ENCODE assay signal across 12 mouse cellular contexts in the genomic region with DNA sequence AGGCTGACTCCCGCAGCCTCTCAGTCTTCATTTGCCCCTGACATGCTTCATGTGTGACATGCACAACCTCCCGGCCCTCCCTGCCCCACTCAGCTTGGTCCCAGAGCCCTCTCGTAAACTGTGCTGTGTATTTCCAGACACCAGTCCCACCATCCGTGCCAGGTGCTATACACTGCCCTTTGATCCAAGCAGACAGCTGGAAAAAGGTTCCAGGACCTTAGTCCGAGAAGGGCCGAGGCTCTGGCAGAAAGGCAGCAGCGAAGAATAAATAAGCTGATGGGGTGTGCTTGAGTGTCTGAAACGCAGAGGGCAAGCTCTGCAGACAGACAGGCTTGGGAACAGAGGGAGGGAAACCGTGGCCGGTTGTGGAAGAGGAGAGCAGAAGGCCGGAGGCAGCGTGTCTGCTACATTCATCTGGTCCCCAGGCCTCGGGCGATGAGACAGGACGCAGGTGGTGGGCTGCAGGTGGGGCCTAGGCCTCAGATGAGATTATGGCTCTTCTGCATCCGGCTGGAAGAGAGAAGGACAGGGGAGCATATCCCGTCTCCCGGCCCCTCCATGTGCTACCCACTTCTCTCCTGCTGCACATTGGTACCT. TPM values are rescaled to one million over a fixed set of nuclear protein-coding genes. Genes with fewer than 3 reads are reported as not detected.
A peak's percentile ranks its signal among the peaks of the same experiment; 100 is the strongest.
DNase-seq lines count a peak whose midpoint lies in the region; ATAC-seq lines count a peak whose summit lies in the region.
"Had no signal": no experiment of that assay in that cellular context is flagged by ENCODE, and none has a peak within 500 bp of the region (broad histone marks: within the 10 kb centered on the region; RNA-seq: fewer than 3 reads in every experiment).

No protein-coding gene starts in this region.

- peak overlapping the region; percentile 33; the same call in 1 of the 2 replicates for H3K9ac ChIP-seq in embryonic facial prominence, embryonic 13.5 days
- no peak overlapping the region for H3K9ac ChIP-seq in hindbrain, embryonic 12.5 days
- H3K9ac ChIP-seq in midbrain, embryonic 14.5 days (replicated peaks; ENCODE audit: low read length): peak overlapping the region; percentile 40; the same call in 1 of the 2 replicates
- no peak overlapping the region for H3K9ac ChIP-seq in intestine, embryonic 16.5 days (ENCODE audit: low read depth, low read length)

- H3K36me3 ChIP-seq in embryonic facial prominence, embryonic 13.5 days: no peaks in the 10 kb centered on the region
- H3K36me3 ChIP-seq in hindbrain, embryonic 12.5 days: no peaks in the 10 kb centered on the region
- H3K36me3 ChIP-seq in midbrain, embryonic 14.5 days (ENCODE audit: control insufficient read depth, insufficient read depth, low read length): peaks cover 5% of the 10 kb centered on the region
- no peaks in the 10 kb centered on the region for H3K36me3 ChIP-seq in intestine, embryonic 16.5 days (ENCODE audit: control insufficient read depth, insufficient read depth, low read length)
- H3K36me3 ChIP-seq: heart, embryonic 10.5 days had no signal

- H3K9me3 ChIP-seq in embryonic facial prominence, embryonic 13.5 days: no peaks in the 10 kb centered on the region
- H3K9me3 ChIP-seq in hindbrain, embryonic 12.5 days (replicated peaks): no peaks in the 10 kb centered on the region
- H3K9me3 ChIP-seq in midbrain, embryonic 14.5 days (ENCODE audit: control insufficient read depth, low read length): no peaks in the 10 kb centered on the region
- H3K9me3 ChIP-seq in intestine, embryonic 16.5 days (ENCODE audit: control insufficient read depth, low read length): no peaks in the 10 kb centered on the region
- H3K9me3 ChIP-seq: heart, embryonic 10.5 days had no signal

- DNase-seq in kidney, adult 18-20 months: peak; percentile 16
- no peak for DNase-seq in kidney, adult 11 months
- DNase-seq in midbrain, embryonic 14.5 days: no peak
- DNase-seq in adrenal gland, adult 2 months: no peak
- DNase-seq: adrenal gland, postnatal 14 days; spleen, adult 18-20 months had no signal

- 46% methylated on average over 18 of the region's 18 CpGs for WGBS in embryonic facial prominence, embryonic 13.5 days
- WGBS in hindbrain, embryonic 12.5 days: 58% methylated on average over 18 of the region's 18 CpGs
- WGBS in midbrain, embryonic 14.5 days: 55% methylated on average over 18 of the region's 18 CpGs
- 48% methylated on average over 18 of the region's 18 CpGs for WGBS in intestine, embryonic 16.5 days

- no peak overlapping the region for H3K4me3 ChIP-seq in embryonic facial prominence, embryonic 13.5 days
- no peak overlapping the region for H3K4me3 ChIP-seq in hindbrain, embryonic 12.5 days
- no peak overlapping the region for H3K4me3 ChIP-seq in midbrain, embryonic 14.5 days (replicated peaks; ENCODE audit: low read depth, low read length)
- no peak overlapping the region for H3K4me3 ChIP-seq in intestine, embryonic 16.5 days (ENCODE audit: low read length)
- H3K4me3 ChIP-seq: heart, embryonic 10.5 days; layer of hippocampus, adult 2 months had no signal

- H3K27me3 ChIP-seq in embryonic facial prominence, embryonic 13.5 days: peaks cover 42% of the 10 kb centered on the region
- no peaks in the 10 kb centered on the region for H3K27me3 ChIP-seq in hindbrain, embryonic 12.5 days
- H3K27me3 ChIP-seq in midbrain, embryonic 14.5 days (ENCODE audit: control insufficient read depth, insufficient read depth, low read length): no peaks in the 10 kb centered on the region
- H3K27me3 ChIP-seq in intestine, embryonic 16.5 days (replicated peaks; ENCODE audit: control insufficient read depth, insufficient read depth, low read length): peaks cover 9% of the 10 kb centered on the region; the same call in 1 of the 2 replicates

- H3K4me2 ChIP-seq in embryonic facial prominence, embryonic 13.5 days: no peak overlapping the region
- no peak overlapping the region for H3K4me2 ChIP-seq in hindbrain, embryonic 12.5 days (replicated peaks)
- no peak overlapping the region for H3K4me2 ChIP-seq in midbrain, embryonic 14.5 days (ENCODE audit: low read length)
- H3K4me2 ChIP-seq in intestine, embryonic 16.5 days (ENCODE audit: low read depth, low read length): no peak overlapping the region

- H3K27ac ChIP-seq in embryonic facial prominence, embryonic 13.5 days: no peak overlapping the region
- H3K27ac ChIP-seq in hindbrain, embryonic 12.5 days: peak overlapping the region; percentile 44
- H3K27ac ChIP-seq in midbrain, embryonic 14.5 days (replicated peaks; ENCODE audit: low read depth, low read length): peak overlapping the region; percentile 32; the same call in 1 of the 2 replicates
- no peak overlapping the region for H3K27ac ChIP-seq in intestine, embryonic 16.5 days (ENCODE audit: low read length)
- H3K27ac ChIP-seq: heart, embryonic 10.5 days; layer of hippocampus, adult 2 months had no signal

- ATAC-seq in embryonic facial prominence, embryonic 13.5 days (ENCODE audit: insufficient number of reproducible peaks, insufficient read depth, low FRiP score, low TSS enrichment, low read depth): no peak
- ATAC-seq in hindbrain, embryonic 12.5 days (ENCODE audit: low FRiP score): no peak
- no peak for ATAC-seq in midbrain, embryonic 14.5 days (ENCODE audit: low FRiP score, low TSS enrichment)
- no peak for ATAC-seq in intestine, embryonic 16.5 days

- peaks cover 32% of the 10 kb centered on the region for H3K4me1 ChIP-seq in embryonic facial prominence, embryonic 13.5 days
- H3K4me1 ChIP-seq in hindbrain, embryonic 12.5 days: peaks cover 53% of the 10 kb centered on the region
- H3K4me1 ChIP-seq in midbrain, embryonic 14.5 days (ENCODE audit: control insufficient read depth, insufficient read depth, low read length): peaks cover 36% of the 10 kb centered on the region
- H3K4me1 ChIP-seq in intestine, embryonic 16.5 days (ENCODE audit: control insufficient read depth, insufficient read depth, low read length): peaks cover 11% of the 10 kb centered on the region

RNA-seq across cellular contexts. Expression of a gene that starts 2.1 kb away (rescaled TPM):
- 2.0 and 2.4 TPM in 2 replicates for polyA plus RNA-seq in embryonic facial prominence, embryonic 13.5 days (2015; fragmentation: Nextera tagmentation; extraction: Ambion mirVana)
- polyA plus RNA-seq in hindbrain, embryonic 12.5 days (2016; fragmentation: Nextera tagmentation; extraction: Ambion mirVana): 11.3 and 12.7 TPM in 2 replicates
- polyA plus RNA-seq in midbrain, embryonic 14.5 days (2014; fragmentation: Nextera tagmentation; extraction: Ambion mirVana): 14.7 and 34.9 TPM in 2 replicates
- 1 to 10 TPM; 1.1 to 2.5 TPM for total RNA-seq in adrenal gland, adult 2 months (2021)
- 1.9 and 2.4 TPM in 2 replicates for polyA plus RNA-seq in adrenal gland, adult 2 months (2012; rRNA removed)
- 0.75 and 0.77 TPM in 2 replicates for polyA plus RNA-seq in intestine, embryonic 16.5 days (2015; fragmentation: Nextera tagmentation; extraction: Ambion mirVana)

RNA-seq across cellular contexts. Expression of a gene that starts 8.3 kb away (rescaled TPM):
- 60.5 and 60.8 TPM in 2 replicates for polyA plus RNA-seq in embryonic facial prominence, embryonic 13.5 days (2015; fragmentation: Nextera tagmentation; extraction: Ambion mirVana)
- polyA plus RNA-seq in hindbrain, embryonic 12.5 days (2016; fragmentation: Nextera tagmentation; extraction: Ambion mirVana): 34.5 and 39.6 TPM in 2 replicates
- 13.9 and 15.7 TPM in 2 replicates for polyA plus RNA-seq in midbrain, embryonic 14.5 days (2014; fragmentation: Nextera tagmentation; extraction: Ambion mirVana)
- total RNA-seq in adrenal gland, adult 2 months (2021): 10 to 100 TPM; 16.8 to 23.6 TPM
- polyA plus RNA-seq in adrenal gland, adult 2 months (2012; rRNA removed): 42.6 and 48.6 TPM in 2 replicates
- polyA plus RNA-seq in intestine, embryonic 16.5 days (2015; fragmentation: Nextera tagmentation; extraction: Ambion mirVana): 5.6 and 7.2 TPM in 2 replicates

RNA-seq across cellular contexts. Expression of a gene that starts 22.2 kb away (rescaled TPM):
- polyA plus RNA-seq in embryonic facial prominence, embryonic 13.5 days (2015; fragmentation: Nextera tagmentation; extraction: Ambion mirVana): 0.37 TPM in 1 of 2 replicates, not detected in the other
- 0.06 TPM in 1 of 2 replicates, not detected in the other for polyA plus RNA-seq in hindbrain, embryonic 12.5 days (2016; fragmentation: Nextera tagmentation; extraction: Ambion mirVana)
- 0.11 and 0.27 TPM in 2 replicates for polyA plus RNA-seq in midbrain, embryonic 14.5 days (2014; fragmentation: Nextera tagmentation; extraction: Ambion mirVana)
- under 1 TPM; 0.31 to 0.55 TPM for total RNA-seq in adrenal gland, adult 2 months (2021)
- polyA plus RNA-seq in adrenal gland, adult 2 months (2012; rRNA removed): 0.52 and 0.61 TPM in 2 replicates
- 0.44 and 0.70 TPM in 2 replicates for polyA plus RNA-seq in intestine, embryonic 16.5 days (2015; fragmentation: Nextera tagmentation; extraction: Ambion mirVana)

RNA-seq across cellular contexts. Expression of a gene that starts 25.8 kb away (rescaled TPM):
- polyA plus RNA-seq in embryonic facial prominence, embryonic 13.5 days (2015; fragmentation: Nextera tagmentation; extraction: Ambion mirVana): 0.25 and 0.52 TPM in 2 replicates
- 0.52 and 0.92 TPM in 2 replicates for polyA plus RNA-seq in hindbrain, embryonic 12.5 days (2016; fragmentation: Nextera tagmentation; extraction: Ambion mirVana)
- polyA plus RNA-seq in midbrain, embryonic 14.5 days (2014; fragmentation: Nextera tagmentation; extraction: Ambion mirVana): 1.7 and 4.5 TPM in 2 replicates
- 10 to 100 TPM in 1 of 2 experiments, 1 to 10 TPM in 1; 6.7 to 12.2 TPM for total RNA-seq in adrenal gland, adult 2 months (2021)
- 9.2 and 11.9 TPM in 2 replicates for polyA plus RNA-seq in adrenal gland, adult 2 months (2012; rRNA removed)
- polyA plus RNA-seq in intestine, embryonic 16.5 days (2015; fragmentation: Nextera tagmentation; extraction: Ambion mirVana): 0.70 and 1.7 TPM in 2 replicates
- total RNA-seq: left cerebral cortex, postnatal 14 days had no signal

RNA-seq across cellular contexts. Expression of a gene that starts 36.5 kb away (rescaled TPM):
- 142 and 184 TPM in 2 replicates for polyA plus RNA-seq in embryonic facial prominence, embryonic 13.5 days (2015; fragmentation: Nextera tagmentation; extraction: Ambion mirVana)
- 111 and 120 TPM in 2 replicates for polyA plus RNA-seq in hindbrain, embryonic 12.5 days (2016; fragmentation: Nextera tagmentation; extraction: Ambion mirVana)
- polyA plus RNA-seq in midbrain, embryonic 14.5 days (2014; fragmentation: Nextera tagmentation; extraction: Ambion mirVana): 25.0 and 43.7 TPM in 2 replicates
- total RNA-seq in adrenal gland, adult 2 months (2021): 1 to 10 TPM; 2.2 to 3.9 TPM
- polyA plus RNA-seq in adrenal gland, adult 2 months (2012; rRNA removed): 5.9 and 8.6 TPM in 2 replicates
- polyA plus RNA-seq in intestine, embryonic 16.5 days (2015; fragmentation: Nextera tagmentation; extraction: Ambion mirVana): 153 and 183 TPM in 2 replicates

Comparison
In these comparisons a context has a peak if more than half of its experiments do, and no peak if none do; other contexts are left out.
1. H3K27ac ChIP-seq: peak in hindbrain, embryonic 12.5 days (single experiment) and midbrain, embryonic 14.5 days (single experiment); none in embryonic facial prominence, embryonic 13.5 days (single experiment) and intestine, embryonic 16.5 days (single experiment).
2. H3K9ac ChIP-seq: peak in embryonic facial prominence, embryonic 13.5 days (single experiment) and midbrain, embryonic 14.5 days (single experiment); none in hindbrain, embryonic 12.5 days (single experiment) and intestine, embryonic 16.5 days (single experiment).